Mouse (Mus musculus) layer of hippocampus, adult 8-10 months (tissue): ENCODE data around the gene Itgae. TPM values are rescaled to one million over a fixed set of nuclear protein-coding genes. Genes with fewer than 3 reads are reported as not detected.

Source experiments
- DNase-seq, 2 experiments: peaks; one replicate each; pipeline ENCODE4 v3.0.0; 2022; ENCODE audit warnings: low spot score in 2 of 2
- total RNA-seq, 4 experiments: library from RNA; stranded (reverse); gene quantifications; 2 replicates each; pipeline ENCODE4 v1.2.4; 2022

Gene Itgae
- total RNA-seq, 4 experiments from 2014 or later: 0.16 to 0.21 (median 0.18) TPM

DNA sequence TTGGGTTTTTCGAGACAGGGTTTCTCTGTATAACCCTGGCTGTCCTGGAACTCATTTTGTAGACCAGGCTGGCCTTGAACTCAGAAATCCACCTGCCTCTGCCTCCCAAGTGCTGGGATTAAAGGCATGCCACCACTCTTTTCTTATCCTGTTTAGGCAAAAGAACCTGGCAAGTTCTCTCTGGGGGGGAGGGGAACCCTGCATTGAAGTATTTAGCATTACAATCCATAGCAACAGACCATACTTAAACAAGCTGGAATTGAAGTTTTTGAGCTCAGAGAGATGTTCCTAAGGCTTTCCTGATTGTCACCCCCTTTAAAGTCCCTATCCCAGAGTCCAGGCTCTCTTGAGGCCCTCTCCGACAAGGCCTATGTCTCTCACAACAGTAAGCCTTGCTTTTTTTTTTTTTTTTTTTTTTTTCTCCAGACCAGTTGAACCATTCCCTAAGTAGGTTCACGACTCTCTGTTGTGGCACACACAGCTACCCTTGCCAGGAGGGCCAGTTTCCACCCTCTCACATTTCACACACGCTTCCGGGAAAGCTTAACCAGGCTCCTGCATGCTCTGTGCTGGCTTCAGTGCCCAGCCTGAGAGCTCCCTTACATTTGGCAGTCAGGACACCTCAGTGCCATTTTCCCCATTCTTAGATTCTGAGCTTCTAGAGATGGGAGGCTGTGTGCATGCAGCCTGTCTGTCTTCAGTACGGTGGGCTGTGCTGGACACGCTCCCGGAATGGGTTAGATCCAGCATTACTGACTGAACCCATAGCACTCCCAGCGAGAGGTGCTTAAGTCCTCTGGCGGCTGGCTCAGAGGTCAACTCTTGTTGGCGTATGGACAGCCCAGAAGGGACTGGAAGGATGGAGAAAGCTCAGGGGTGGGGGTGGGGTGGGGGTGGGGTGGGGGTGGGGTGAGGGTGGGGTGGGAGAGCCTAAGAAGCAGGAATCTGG, 55.9 kb downstream of the Itgae start:
- no peak for DNase-seq

DNA sequence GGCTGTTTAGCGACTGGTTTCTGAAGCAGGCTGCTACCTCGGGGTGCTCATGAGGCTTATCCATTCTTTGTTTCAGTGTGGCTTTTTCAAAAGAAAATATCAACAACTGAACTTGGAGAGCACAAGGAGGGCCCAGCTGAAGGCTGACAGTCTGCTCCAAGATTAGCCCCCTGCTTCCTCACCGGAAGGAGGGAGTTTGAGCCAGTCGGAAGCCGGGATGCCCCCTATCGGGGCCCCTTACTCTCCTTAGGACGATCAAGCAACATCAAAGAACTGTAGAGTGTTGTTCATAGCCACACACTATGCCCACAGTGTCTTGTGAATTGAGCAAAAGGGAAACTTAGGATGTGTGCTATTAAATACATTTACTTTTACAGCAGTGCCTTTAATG, 56.6 kb downstream of the Itgae start:
- no peak for DNase-seq

DNA sequence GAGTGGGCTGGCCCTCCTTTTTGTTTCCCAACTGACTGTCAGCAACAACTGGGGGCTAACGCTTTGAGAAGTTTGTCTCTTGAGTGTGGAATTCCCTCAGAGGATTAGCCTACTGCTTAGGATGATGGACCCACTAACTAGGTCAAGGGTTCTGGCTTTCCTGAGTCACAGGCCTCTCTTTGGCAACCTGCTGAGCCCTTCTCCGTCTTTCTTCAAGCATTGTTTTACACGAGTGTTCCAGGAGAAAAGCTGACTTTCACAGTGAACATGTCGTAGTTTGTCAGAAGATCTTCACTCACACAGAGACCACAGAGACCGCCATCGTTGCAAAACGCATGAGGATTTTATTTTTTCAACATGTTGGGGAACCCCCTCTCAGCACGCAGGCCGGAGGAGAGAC, 57.8 kb downstream of the Itgae start:
- DNase-seq: no peak

DNA sequence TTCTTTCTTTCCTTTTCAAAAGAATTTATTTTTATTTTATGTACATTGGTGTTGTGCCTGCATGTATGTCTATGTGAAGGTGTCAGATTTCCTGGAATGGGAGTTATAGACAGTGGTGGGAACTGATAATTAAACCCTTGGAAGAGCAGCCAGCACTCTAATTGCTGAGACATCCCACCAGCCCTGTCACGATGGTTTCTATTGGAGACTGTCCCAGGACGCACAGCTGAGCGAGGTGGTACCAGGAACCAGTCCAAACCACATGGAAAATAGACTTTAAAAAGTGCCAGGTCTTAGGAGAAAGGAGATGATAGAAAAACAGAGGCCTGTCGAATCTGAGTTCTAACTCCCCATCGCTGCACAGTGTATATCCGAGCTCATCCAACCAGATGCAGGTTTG, 64.7 kb downstream of the Itgae start:
- peak in 1 of 2 experiments; percentile 46 for DNase-seq

DNA sequence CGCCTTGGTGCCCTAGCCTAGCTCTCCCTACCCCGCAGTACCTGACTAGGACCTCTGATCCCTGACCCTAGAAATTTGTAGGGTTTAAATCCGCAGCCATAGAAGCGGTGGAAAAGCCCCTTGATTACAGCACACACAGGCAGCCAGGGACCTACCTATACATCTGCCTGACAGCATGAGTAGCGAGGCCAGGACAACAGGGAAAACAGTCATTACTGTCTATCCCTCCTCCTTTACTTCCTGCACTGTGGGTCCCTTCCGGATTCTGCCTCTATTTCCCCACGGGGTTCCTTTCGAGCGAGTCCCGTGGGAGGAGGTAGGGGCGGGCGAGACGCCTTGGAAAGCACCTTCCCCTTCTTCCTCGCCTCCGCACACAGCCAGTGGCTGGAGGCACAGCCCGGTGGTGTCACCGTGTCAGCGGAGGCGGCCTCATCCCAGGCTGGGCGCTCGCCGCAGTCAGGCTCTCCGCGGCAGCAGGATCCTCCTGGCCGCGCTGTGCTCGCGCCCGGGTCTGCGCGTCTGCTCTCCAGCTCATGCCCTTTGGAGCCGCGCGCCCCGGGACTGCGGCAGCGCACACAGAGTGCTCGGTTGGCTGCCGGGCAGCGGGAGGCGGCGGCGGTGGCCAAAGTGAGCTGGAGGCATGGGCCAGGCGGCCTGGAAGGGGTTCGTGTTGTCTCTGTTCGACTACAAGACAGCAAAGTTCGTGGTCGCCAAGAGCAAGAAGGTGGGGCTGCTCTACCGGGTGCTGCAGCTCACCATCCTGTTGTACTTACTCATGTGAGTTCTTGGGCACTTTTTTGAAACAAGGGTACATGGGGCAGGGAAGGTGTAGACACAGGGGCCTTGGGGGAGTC, 69.8 kb downstream of the Itgae start, which contains the start of gene P2rx5:
P2rx5 (plus strand) TSS at position 465 of the 854 bp plus-strand sequence.
- no peak for DNase-seq

DNA sequence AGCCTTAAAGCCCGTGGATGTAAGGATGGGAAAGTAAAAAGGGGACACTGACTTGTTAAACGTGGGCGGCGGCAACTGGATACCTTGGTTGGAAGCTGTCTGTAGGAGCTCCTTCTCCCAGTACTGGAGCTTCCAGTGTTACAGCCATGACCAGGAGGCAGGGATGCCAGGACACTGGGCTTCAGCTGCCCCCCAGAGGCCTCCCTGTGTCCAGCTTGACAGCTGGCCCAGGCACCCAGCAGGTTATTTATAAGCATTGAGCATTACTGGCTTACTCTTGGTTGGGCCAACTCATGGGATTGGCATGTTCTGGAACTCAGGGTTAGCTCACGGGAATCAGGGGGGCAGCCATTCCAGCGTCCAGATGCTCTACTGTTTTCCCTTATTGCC, 70.4 kb downstream of the Itgae start:
- no peak for DNase-seq

DNA sequence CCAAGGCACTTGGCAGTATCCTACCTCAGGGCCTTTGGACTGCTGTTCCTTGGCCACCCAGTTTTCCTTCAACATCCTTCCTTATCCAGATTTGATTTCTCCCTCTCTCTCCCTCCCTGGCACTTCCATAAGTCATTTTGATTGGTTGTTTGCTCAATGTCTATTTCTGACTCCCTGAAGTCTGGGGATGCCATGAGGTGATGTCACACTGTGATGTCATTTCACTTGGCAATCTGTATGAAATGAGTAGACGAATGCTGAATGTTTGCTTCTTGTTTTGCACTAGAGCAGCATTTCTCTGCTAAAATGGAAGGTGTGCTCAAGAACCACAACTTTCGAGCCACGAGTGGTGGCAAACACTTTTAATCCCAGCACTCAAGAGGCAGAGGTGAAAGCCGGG, 71.2 kb downstream of the Itgae start:
- no peak for DNase-seq

DNA sequence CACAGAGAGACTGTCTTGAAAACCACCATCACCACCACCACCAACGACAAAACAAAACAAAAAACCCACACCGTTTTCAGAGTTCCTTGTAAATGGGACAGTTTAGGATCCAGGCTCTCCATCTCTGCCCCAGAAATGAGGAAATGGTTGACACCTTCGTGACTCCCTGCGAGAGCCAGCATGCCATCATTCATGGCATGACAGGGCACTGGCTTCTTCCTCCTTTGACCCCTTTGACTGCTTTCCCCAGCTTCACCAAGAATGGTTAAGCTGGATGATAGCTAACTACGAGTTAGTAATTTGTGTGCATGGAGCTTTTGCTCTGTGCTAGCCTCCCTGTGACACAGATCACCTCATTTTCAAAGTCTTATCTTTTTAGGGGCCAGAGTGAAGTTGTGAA, 71.9 kb downstream of the Itgae start:
- no peak for DNase-seq

DNA sequence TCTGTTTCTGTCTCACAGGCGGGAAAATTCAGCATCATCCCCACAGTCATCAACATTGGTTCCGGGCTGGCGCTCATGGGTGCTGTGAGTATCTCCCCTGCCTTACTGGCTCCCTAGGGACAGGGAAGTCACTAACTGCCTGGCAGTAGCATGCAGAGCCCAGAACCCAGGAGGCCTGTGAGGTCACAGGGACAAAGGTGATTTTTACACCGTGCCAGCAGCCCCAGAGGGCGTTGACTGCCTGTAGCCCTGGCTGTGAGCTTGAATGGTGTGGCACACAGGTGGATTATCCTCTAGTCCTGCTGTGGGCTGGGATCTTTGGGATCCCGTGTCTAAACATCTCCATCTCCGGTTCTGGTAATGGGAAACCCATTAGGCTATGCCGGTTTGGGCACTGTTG, 77.7 kb downstream of the Itgae start:
- DNase-seq: no peak

DNA sequence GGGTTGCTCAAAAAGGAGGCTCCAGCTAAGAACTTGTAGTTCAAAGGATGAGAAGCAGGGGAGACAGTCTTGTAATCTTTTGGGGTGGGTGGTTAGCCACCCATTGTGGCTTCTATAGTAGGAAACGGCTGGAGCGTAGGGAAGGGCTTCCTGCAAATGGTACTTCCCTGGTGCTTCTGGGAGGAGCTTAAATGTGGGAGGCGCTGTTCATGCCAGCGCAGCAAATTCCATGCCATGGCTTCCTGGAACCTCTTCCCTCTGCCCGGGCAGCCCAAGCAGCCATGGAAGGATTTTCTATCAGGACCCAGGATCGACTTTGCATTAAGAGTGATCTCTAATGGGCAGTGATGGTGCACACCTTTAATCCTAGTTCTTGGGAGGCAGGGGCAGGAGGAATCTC, 78.2 kb downstream of the Itgae start:
- no peak for DNase-seq

DNA sequence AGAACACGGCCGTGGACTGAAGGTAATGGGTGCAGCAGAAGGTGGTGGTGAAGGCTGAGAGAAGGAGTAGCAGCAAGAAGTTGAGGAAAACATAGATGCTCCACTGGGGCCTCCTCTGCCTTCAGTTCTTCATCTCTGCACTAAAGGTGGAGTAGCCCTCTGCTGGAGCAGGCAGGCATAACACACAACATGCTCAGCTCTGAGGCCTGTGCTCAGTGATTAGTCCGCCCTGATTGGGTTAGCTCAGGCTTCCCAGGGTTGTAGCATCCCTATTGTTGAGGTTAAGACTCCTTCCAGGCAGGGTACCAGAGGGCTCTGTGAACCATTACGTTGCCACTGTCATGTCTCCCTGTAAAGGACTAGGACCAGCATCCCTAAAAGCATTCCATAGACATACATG, 78.8 kb downstream of the Itgae start:
- DNase-seq: peak; percentile 39 to 66

DNA sequence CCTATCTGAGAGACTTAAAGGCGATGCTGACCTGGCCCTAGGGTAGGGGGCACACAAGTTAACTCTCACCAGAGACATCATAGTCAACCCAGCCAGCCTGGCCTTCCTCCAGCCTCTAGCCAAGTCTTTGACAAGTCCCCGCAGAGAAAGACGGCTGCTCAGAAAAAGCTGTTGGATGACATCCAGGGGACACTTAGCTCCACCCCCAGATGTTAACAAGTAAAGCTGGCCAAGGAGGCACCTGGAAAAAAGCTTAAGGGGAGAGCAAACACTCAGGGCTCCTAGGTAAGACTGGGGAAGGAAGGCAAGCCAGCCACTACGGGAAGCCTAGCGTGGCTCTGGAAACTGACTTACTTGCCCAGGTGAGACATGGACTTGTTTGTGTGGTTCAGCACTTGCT, 81.8 kb downstream of the Itgae start:
- DNase-seq: no peak

DNA sequence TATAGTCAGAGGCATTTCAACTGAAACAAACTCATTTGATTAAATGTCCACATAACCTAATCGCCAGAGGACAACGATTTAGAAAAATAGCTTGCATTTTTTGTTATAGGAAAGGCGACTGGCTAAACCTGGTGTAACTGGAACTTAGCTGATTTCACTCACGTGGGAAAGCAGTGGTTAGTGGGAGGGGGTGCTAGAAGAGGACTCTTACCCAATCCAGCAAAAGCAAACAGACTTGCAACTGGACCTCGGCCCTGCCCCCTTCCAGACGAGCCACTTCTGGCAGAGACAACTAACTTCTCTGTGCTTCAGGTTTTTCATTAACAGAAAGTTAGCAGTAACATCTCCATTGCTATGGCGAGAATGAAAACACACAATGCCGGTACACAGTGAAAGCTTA, 85.2 kb downstream of the Itgae start:
- no peak for DNase-seq

DNA sequence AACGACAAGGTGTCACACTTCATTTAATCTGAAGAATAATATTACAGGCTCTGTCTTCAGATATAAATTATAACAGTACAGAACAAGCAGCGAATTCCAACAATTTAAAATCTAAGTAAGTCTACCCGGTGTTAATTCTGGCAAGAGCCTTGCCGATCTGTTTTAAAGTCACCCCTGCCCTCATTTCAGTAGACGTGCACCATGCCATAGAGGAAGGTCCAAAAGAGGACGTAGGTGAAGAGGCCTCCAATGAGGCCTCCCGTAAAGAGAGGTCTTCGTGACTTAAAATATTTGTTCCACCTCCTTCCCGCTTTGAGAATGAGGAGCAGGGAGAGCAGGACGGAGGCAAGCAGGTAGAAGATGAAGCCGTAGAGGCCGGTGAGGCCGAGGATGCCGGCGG, 85.8 kb downstream of the Itgae start:
- no peak for DNase-seq

DNA sequence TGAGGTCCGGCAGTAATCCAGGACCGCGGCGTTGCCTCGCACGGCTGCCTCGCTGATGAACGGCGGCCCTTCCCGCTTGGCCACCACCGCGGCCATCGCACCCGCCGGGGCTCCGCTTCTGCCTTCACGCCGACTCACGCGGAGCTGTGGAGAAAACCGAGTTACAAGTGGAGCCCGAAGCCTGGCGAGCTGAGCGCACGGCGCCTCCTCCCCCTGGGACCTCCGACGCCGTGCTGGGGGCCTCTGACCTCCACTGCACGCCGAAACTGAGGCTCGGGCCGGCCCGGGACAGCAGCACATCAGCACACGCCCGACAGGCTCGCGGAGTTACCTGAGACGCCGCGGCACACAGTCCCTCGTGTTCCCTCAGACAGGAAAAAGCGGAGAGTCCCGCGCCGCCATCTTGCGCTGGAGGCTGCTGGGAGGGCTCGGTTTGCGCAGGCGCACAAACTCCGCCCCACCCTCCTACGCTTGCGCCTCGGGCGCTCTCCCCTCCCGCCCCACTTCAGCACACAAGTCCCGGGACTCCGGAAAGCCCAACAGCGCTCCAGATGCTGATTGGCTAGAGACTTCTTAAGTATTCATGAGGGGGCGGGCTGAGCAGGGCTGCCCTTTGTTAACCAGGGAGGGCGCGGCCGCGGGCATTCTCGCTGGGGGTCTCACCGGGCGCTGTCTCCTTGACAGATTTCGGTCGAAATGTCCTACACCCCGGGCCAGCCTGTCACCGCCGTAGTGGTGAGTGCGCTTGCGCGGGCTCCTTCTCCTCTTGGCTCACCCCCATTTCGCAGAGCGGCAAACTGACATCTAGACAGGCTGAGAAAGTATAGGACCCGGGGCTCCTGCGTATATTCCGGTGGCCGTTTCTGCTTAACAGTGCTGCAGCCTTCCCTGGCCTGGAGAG, 86.5 kb downstream of the Itgae start, which contains the start of the genes Emc6 and Tax1bp3:
Emc6 (minus strand) TSS at position 430 of the 901 bp plus-strand sequence.
Tax1bp3 (plus strand) TSS at position 476 of the 901 bp plus-strand sequence.
- DNase-seq: peak; percentile 92 to 95

DNA sequence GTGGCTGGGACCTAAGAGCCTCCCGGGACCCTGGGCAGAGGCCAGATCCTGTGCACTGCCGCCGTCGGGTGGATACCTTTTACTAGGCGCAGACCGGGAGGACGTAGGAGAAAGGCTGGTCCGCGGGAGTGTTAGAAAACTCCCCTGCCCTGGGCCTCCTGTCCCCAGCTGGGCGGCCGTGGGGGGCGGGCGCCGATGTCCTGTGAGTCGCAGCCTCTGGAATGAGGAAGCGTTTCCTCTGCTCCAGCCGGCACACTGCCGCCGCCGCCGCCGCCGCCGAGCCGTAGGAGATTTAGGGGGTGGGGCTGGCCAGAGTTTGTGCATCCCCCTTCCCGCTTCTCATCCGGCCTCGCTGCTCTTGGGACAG, 87.1 kb downstream of the Itgae start:
- DNase-seq: no peak

DNA sequence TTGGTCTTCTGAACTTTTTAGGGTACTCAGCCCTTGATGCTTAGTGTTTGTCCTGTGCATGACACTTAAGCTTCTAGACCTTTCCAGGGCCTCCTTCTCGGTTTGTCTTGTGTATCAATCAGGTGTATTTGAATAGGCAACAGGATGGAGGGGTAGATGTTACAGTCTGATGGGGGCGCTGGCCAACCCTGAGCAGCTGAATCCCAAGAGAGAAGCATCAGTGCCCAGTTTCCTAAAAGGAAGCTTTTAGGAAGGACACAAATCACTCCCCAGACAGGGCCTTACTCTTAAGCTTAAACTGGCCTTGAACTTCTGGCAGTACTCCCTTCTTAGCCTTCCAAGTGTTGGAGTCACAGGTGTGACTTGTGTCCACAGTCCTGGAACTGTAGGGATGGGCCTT, 87.5 kb downstream of the Itgae start:
- DNase-seq: no peak

DNA sequence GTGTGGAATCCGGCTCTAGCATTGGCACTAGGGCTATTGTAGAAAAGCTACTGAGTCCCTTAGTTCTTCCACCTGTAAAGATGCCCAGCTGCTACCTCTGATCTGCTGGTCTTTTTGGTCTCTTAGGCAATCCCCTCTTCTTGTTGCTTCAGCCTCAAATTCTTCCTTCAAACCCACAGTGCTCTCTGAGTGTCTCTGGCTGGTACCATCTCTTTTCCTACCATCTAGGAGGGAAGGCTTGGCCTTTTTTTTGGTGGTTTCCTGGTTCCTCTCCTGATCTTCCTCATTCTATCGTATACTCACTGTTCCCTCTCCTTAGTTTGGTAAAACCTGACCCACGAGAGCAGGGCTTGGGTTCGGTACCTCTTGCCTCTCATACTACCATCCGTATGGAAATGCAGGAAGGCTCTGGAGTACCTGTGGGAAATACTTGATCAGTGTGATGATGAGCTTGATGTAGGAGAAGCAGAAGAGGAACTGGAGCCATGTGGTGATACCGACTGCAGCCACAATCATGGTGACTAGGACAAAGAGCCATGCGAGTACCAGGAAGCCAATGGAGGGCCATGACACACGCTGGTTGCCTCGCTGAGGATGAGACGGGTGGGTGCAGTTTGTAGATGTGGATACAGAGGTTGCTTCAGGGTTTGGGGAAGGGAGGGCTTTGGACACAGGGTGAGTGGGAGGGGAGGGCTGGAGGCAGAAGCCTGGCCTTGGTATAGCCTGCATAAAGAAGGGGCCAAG, 95.7 kb downstream of the Itgae start:
- no peak for DNase-seq

DNA sequence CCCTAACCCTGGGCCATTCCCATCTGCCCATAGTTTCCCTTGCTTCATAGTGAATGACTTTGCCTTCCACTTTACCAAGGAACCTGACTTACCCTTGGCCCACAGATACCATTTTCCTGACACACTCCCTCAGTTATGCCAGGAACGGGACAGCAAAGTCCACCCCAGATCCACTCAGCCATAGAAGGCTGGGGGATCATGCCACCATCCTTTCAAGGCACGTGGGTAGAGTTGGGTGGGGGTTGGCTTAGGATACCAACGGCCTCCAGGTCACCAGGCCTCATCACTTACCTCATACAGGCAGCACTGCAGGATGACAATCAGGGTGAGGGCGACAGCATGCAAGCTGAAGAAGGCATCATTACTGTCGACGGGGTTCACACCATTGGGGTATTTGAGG, 96.8 kb downstream of the Itgae start:
- DNase-seq: no peak

DNA sequence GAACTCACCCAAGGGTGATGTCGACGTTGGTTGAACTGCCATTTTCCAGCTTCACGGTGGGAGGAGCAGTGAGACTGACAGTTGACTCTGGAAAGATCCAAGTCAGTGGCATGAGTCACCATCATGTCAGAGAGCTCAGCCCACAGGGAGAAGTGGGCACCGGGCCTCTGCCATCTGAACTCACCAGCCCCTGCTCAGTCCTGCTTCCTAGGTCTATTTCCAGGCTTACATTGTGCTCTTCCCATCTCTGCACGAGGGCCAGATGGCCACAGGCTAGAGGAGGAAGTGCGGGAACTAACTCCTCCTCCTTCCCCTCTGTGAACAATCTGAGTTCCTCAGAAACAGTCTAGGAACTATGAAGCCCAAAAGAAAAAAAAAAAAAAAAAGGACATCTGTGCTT, 102.7 kb downstream of the Itgae start:
- no peak for DNase-seq
